Mouse (Mus musculus) embryonic facial prominence, embryonic 15.5 days (tissue): ENCODE data around the gene Klhl3. TPM values are rescaled to one million over a fixed set of nuclear protein-coding genes. Genes with fewer than 3 reads are reported as not detected.

Source experiments
- ATAC-seq: fragments of 200-750 bp; cut with Nextera tagmentation; 2 replicates; pipeline ENCODE4 v1.8.0; 2017; ENCODE audit warnings: low read depth, moderate TSS enrichment; ENCODE audit not compliant: insufficient number of reproducible peaks, low FRiP score, low TSS enrichment
- H3K27ac ChIP-seq: fragments of 300-500 bp; sonication (generic); replicated peaks from 2 replicates; pipeline ENCODE4 v1.5.1; 2015; ENCODE audit warnings: mild to moderate bottlenecking, inconsistent platforms
- H3K27me3 ChIP-seq: fragments of 300-500 bp; sonication (generic); 2 replicates; pipeline ENCODE4 v1.6.1; 2015; ENCODE audit warnings: inconsistent platforms
- H3K36me3 ChIP-seq: fragments of 300-500 bp; sonication (generic); 2 replicates; pipeline ENCODE4 v1.6.1; 2015; ENCODE audit warnings: mild to moderate bottlenecking, inconsistent platforms
- H3K4me1 ChIP-seq: fragments of 300-500 bp; sonication (generic); 2 replicates; pipeline ENCODE4 v1.6.1; 2015; ENCODE audit warnings: inconsistent platforms
- H3K4me2 ChIP-seq: fragments of 300-500 bp; sonication (generic); replicated peaks from 2 replicates; pipeline ENCODE4 v1.6.1; 2015; ENCODE audit warnings: mild to moderate bottlenecking, inconsistent platforms
- H3K4me3 ChIP-seq: fragments of 300-500 bp; sonication (generic); replicated peaks from 2 replicates; pipeline ENCODE4 v1.5.1; 2015; ENCODE audit warnings: mild to moderate bottlenecking, inconsistent platforms
- H3K9ac ChIP-seq: fragments of 300-500 bp; sonication (generic); 2 replicates; pipeline ENCODE4 v1.6.1; 2015; ENCODE audit warnings: inconsistent platforms
- H3K9me3 ChIP-seq: fragments of 300-500 bp; sonication (generic); replicated peaks from 2 replicates; pipeline ENCODE4 v1.6.1; 2016; ENCODE audit warnings: inconsistent platforms
- WGBS: fragments of 180-500 bp; shearing (Covaris S2); methylation state at CpG from one replicate; pipeline ENCODE4 v1.1.7; 2015; 5-methylcytosine and 5-hydroxymethylcytosine counted together
- polyA plus RNA-seq: library from polyadenylated mRNA; unstranded; fragments of >200 nt; fragmentation: Nextera tagmentation; extraction: Ambion mirVana; gene quantifications from 2 replicates; pipeline ENCODE4 v1.2.1, GENCODE M21; 2015

The Klhl3 gene
- 3.6 and 3.8 TPM in 2 replicates for polyA plus RNA-seq

- Histone ChIP-seq H3K9me3 (no peaks in the 10 kb centered on the region), H3K4me1 (peaks cover 18% of the 10 kb centered on the region), H3K36me3 (no peaks in the 10 kb centered on the region), H3K27ac (peak within 1 kb of the TSS; percentile 73), H3K4me3 (peak within 1 kb of the TSS; percentile 56), H3K4me2 (peak within 1 kb of the TSS; percentile 88), H3K27me3 (no peaks in the 10 kb centered on the region), H3K9ac (peak within 1 kb of the TSS; percentile 42)
- peak; percentile 77 for ATAC-seq
- WGBS: 1% methylated on average over 35 of the region's 35 CpGs
These were observed at the start of gene Klhl3 for GRCm38 (mm10) chr13:58113061-58113900. TSS of gene Klhl3 (minus strand) at chr13:58113592.

- no peak for ATAC-seq
- Histone ChIP-seq H3K27ac (no peak overlapping the region), H3K27me3 (no peaks in the 10 kb centered on the region), H3K9ac (no peak overlapping the region), H3K36me3 (peaks cover 34% of the 10 kb centered on the region), H3K4me1 (peaks cover 9% of the 10 kb centered on the region), H3K9me3 (peaks cover 3% of the 10 kb centered on the region; the same call in 1 of the 2 replicates), H3K4me3 (no peak overlapping the region), H3K4me2 (no peak overlapping the region)
- 94% methylated on average over 15 of the region's 15 CpGs for WGBS
These were observed 47.4 kb upstream of the Klhl3 start for GRCm38 (mm10) chr13:58160761-58161160.

- Histone ChIP-seq H3K4me1 (peaks cover 9% of the 10 kb centered on the region), H3K36me3 (peaks cover 26% of the 10 kb centered on the region), H3K4me3 (peak overlapping the region; percentile 87), H3K27ac (peak overlapping the region; percentile 83), H3K9ac (peak overlapping the region; percentile 62), H3K9me3 (peaks cover 3% of the 10 kb centered on the region; the same call in 1 of the 2 replicates), H3K27me3 (no peaks in the 10 kb centered on the region), H3K4me2 (peak overlapping the region; percentile 94)
- ATAC-seq: peak; percentile 9; the same call in 1 of the 2 replicates
- 5% methylated on average over 16 of the region's 16 CpGs for WGBS
These were observed 44.9 kb upstream of the Klhl3 start for GRCm38 (mm10) chr13:58158099-58158912.

GRCm38 (mm10) chr13:58157447-58158098 lies 44.2 kb upstream of the Klhl3 start, which contains the start of gene Idnk:
TSS of gene Idnk (plus strand) at chr13:58157649.
- peaks cover 9% of the 10 kb centered on the region for H3K4me1 ChIP-seq
- peaks cover 1% of the 10 kb centered on the region; the same call in 1 of the 2 replicates for H3K9me3 ChIP-seq
- H3K4me3 ChIP-seq: peak within 1 kb of the TSS; percentile 87
- H3K36me3 ChIP-seq: peaks cover 21% of the 10 kb centered on the region
- ATAC-seq: peak; percentile 76
- H3K9ac ChIP-seq: peak within 1 kb of the TSS; percentile 62
- peak within 1 kb of the TSS; percentile 83 for H3K27ac ChIP-seq
- H3K27me3 ChIP-seq: no peaks in the 10 kb centered on the region
- under 1% methylated on average over 30 of the region's 30 CpGs for WGBS
- H3K4me2 ChIP-seq: peak within 1 kb of the TSS; percentile 94

GRCm38 (mm10) chr13:58157036-58157435 lies 43.6 kb upstream of the Klhl3 start:
- H3K4me2 ChIP-seq: peak overlapping the region; percentile 94
- peak overlapping the region; percentile 83; the same call in 1 of the 2 replicates for H3K27ac ChIP-seq
- H3K9me3 ChIP-seq: no peaks in the 10 kb centered on the region
- H3K36me3 ChIP-seq: peaks cover 18% of the 10 kb centered on the region
- ATAC-seq: no peak
- 25% methylated on average over 8 of the region's 8 CpGs for WGBS
- H3K4me3 ChIP-seq: peak overlapping the region; percentile 87
- H3K27me3 ChIP-seq: no peaks in the 10 kb centered on the region
- 0 out of 2 replicates have a peak overlapping the region, but pooled peaks have one; percentile 62 for H3K9ac ChIP-seq
- H3K4me1 ChIP-seq: peaks cover 9% of the 10 kb centered on the region

GRCm38 (mm10) chr13:58156031-58156430 lies 42.6 kb upstream of the Klhl3 start:
- 82% methylated on average over 2 of the region's 2 CpGs for WGBS
- Histone ChIP-seq H3K27me3 (no peaks in the 10 kb centered on the region), H3K4me1 (peaks cover 9% of the 10 kb centered on the region), H3K9me3 (no peaks in the 10 kb centered on the region), H3K9ac (no peak overlapping the region), H3K27ac (no peak overlapping the region), H3K4me3 (no peak overlapping the region), H3K36me3 (peaks cover 11% of the 10 kb centered on the region), H3K4me2 (no peak overlapping the region)
- no peak for ATAC-seq

GRCm38 (mm10) chr13:58150442-58150841 lies 37.0 kb upstream of the Klhl3 start:
- Histone ChIP-seq H3K36me3 (no peaks in the 10 kb centered on the region), H3K4me1 (peaks cover 5% of the 10 kb centered on the region; the same call in 1 of the 2 replicates), H3K9ac (no peak overlapping the region), H3K27me3 (no peaks in the 10 kb centered on the region), H3K27ac (no peak overlapping the region), H3K9me3 (no peaks in the 10 kb centered on the region), H3K4me2 (no peak overlapping the region), H3K4me3 (no peak overlapping the region)
- 78% methylated on average over 11 of the region's 11 CpGs for WGBS
- no peak for ATAC-seq

GRCm38 (mm10) chr13:58149629-58150028 lies 36.2 kb upstream of the Klhl3 start:
- 70% methylated on average over 3 of the region's 3 CpGs for WGBS
- H3K4me2 ChIP-seq: no peak overlapping the region

GRCm38 (mm10) chr13:58149033-58149558 lies 35.7 kb upstream of the Klhl3 start:
- Histone ChIP-seq H3K27ac (no peak overlapping the region), H3K4me1 (peaks cover 5% of the 10 kb centered on the region; the same call in 1 of the 2 replicates), H3K9me3 (no peaks in the 10 kb centered on the region), H3K27me3 (no peaks in the 10 kb centered on the region), H3K36me3 (no peaks in the 10 kb centered on the region), H3K4me3 (peak overlapping the region; percentile 42), H3K4me2 (peak overlapping the region; percentile 69), H3K9ac (no peak overlapping the region)
- no peak for ATAC-seq
- 33% methylated on average over 5 of the region's 5 CpGs for WGBS

More at GRCm38 (mm10) chr13:58149629-58150028, 36.2 kb upstream of the Klhl3 start:
- Histone ChIP-seq H3K36me3 (no peaks in the 10 kb centered on the region), H3K4me3 (no peak overlapping the region), H3K9me3 (no peaks in the 10 kb centered on the region), H3K27ac (no peak overlapping the region), H3K27me3 (no peaks in the 10 kb centered on the region), H3K4me1 (peaks cover 5% of the 10 kb centered on the region; the same call in 1 of the 2 replicates), H3K9ac (no peak overlapping the region)
- no peak for ATAC-seq

- H3K27me3 ChIP-seq: no peaks in the 10 kb centered on the region
- peak overlapping the region; percentile 42 for H3K4me3 ChIP-seq
- peak overlapping the region; percentile 33; the same call in 1 of the 2 replicates for H3K9ac ChIP-seq
- H3K9me3 ChIP-seq: no peaks in the 10 kb centered on the region
- peak overlapping the region; percentile 68; the same call in 1 of the 2 replicates for H3K27ac ChIP-seq
- peaks cover 5% of the 10 kb centered on the region; the same call in 1 of the 2 replicates for H3K4me1 ChIP-seq
- no peaks in the 10 kb centered on the region for H3K36me3 ChIP-seq
- ATAC-seq: peak; percentile 89
- 1% methylated on average over 17 of the region's 17 CpGs for WGBS
- peak overlapping the region; percentile 69 for H3K4me2 ChIP-seq
These were observed 35.0 kb upstream of the Klhl3 start for GRCm38 (mm10) chr13:58148256-58148831.
